ENCODE assay signal across 8 mouse cellular contexts in the genomic region with DNA sequence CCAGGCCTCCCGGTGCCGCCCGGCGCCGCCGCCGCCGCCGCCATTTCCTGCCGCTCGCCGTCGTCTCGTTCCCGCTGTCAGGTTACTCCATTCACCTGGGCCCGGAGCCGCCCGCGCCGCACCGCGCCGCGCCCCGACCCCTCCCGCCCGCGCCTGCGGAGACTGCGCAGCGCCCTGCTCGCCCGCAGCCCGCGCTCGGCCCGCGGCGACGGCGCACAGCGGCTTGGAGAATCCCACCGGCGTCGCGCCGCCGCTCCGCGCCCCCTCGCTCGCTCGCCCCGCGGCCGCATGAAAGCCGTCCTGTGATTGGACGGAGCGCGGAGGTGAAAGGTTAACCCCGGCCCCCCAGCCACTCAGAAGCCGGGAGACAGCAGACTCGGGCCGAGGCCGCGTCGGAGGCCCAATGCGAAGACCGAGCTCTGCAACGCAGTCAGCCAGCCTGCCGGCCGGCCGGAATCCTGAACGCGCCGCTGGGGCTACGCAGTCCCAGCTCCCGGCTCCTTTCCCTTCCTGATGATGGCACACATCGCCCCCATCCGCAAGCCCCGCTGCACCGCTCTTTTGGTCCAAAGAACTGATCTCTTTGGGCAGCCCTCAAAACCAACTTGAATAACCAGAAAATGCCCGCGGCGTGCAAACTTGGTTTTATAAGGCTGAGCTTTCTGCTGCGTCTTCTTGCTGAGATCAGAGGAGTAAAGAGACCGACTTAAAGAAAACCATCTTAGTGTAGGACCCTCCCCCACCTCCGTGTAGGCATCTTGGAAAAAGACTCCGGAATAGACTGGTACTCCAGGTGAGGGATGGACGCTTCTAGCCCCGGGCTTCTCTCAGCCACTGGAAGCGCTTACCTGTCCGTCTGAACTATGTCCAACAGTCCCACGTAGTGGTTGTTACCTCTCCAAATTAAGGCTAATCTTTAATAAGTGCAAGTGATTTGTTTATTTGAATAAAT. TPM values are rescaled to one million over a fixed set of nuclear protein-coding genes. Genes with fewer than 3 reads are reported as not detected.
DNase-seq lines count a peak whose midpoint lies in the region; ATAC-seq lines count a peak whose summit lies in the region.

A gene (minus strand): TSS at position 139 of the 952 bp plus-strand sequence.

- no peaks in the 10 kb centered on the region for H3K36me3 ChIP-seq in forebrain, embryonic 11.5 days (ENCODE audit: control insufficient read depth, insufficient read depth, low read length)
- no peaks in the 10 kb centered on the region for H3K36me3 ChIP-seq in heart, embryonic 16.5 days (ENCODE audit: control insufficient read depth, insufficient read depth)
- peaks cover 8% of the 10 kb centered on the region; the same call in 1 of the 2 replicates for H3K36me3 ChIP-seq in liver, embryonic 15.5 days (replicated peaks)
- 0 out of 2 replicates have a peak, but pooled peaks cover 6% of the 10 kb centered on the region for H3K36me3 ChIP-seq in neural tube, embryonic 12.5 days

- H3K9me3 ChIP-seq in forebrain, embryonic 11.5 days (ENCODE audit: control insufficient read depth, low read length) = no peaks in the 10 kb centered on the region
- no peaks in the 10 kb centered on the region for H3K9me3 ChIP-seq in heart, embryonic 16.5 days (replicated peaks; ENCODE audit: control insufficient read depth, low read length)
- H3K9me3 ChIP-seq in liver, embryonic 15.5 days (replicated peaks) = no peaks in the 10 kb centered on the region
- no peaks in the 10 kb centered on the region for H3K9me3 ChIP-seq in neural tube, embryonic 12.5 days

- DNase-seq in CD8-positive naive resting alpha-beta T cell, adult 2 months (ENCODE audit: low read depth in 2 of 2, low spot score in 2 of 2) = peak; percentile 97
- peak; percentile 87 for DNase-seq in c-Kit-positive CD71-negative TER-119-negative erythroid progenitor cells, embryonic 14.5 days (ENCODE audit: low read depth)
- peak; percentile 99 for DNase-seq in forebrain, embryonic 11.5 days (ENCODE audit: low spot score)
- DNase-seq in kidney, postnatal 36 days = peak; percentile 97 to 98
- DNase-seq in telencephalon, adult 2 months (ENCODE audit: low read depth, low spot score) = peak; percentile 88

- WGBS in forebrain, embryonic 11.5 days = 1% methylated on average over 91 of the region's 94 CpGs
- under 1% methylated on average over 71 of the region's 94 CpGs for WGBS in heart, embryonic 16.5 days
- WGBS in liver, embryonic 15.5 days (ENCODE audit: insufficient replicate concordance) = under 1% methylated on average over 78 of the region's 94 CpGs
- WGBS in neural tube, embryonic 12.5 days = 1% methylated on average over 74 of the region's 94 CpGs

- H3K4me2 ChIP-seq in forebrain, embryonic 11.5 days (ENCODE audit: low read depth, low read length, severe bottlenecking) = peak within 1 kb of the TSS; percentile 84
- H3K4me2 ChIP-seq in heart, embryonic 16.5 days (ENCODE audit: low read depth, low read length) = peak within 1 kb of the TSS; percentile 87
- H3K4me2 ChIP-seq in liver, embryonic 15.5 days = peak within 1 kb of the TSS; percentile 94
- peak within 1 kb of the TSS; percentile 93 for H3K4me2 ChIP-seq in neural tube, embryonic 12.5 days (replicated peaks)

- H3K27ac ChIP-seq in forebrain, embryonic 11.5 days (ENCODE audit: low read depth, low read length) = peak within 1 kb of the TSS; percentile 86
- H3K27ac ChIP-seq in heart, embryonic 16.5 days (ENCODE audit: low read length) = peak within 1 kb of the TSS; percentile 93
- H3K27ac ChIP-seq in liver, embryonic 15.5 days (replicated peaks) = peak within 1 kb of the TSS; percentile 77
- peak within 1 kb of the TSS; percentile 80 for H3K27ac ChIP-seq in neural tube, embryonic 12.5 days

- H3K4me1 ChIP-seq in forebrain, embryonic 11.5 days (replicated peaks; ENCODE audit: control insufficient read depth, insufficient read depth, low read length) = peaks cover 7% of the 10 kb centered on the region
- peaks cover 36% of the 10 kb centered on the region for H3K4me1 ChIP-seq in heart, embryonic 16.5 days (ENCODE audit: control insufficient read depth, insufficient read depth, low read length)
- H3K4me1 ChIP-seq in liver, embryonic 15.5 days (replicated peaks) = peaks cover 52% of the 10 kb centered on the region
- H3K4me1 ChIP-seq in neural tube, embryonic 12.5 days = peaks cover 32% of the 10 kb centered on the region

- no peaks in the 10 kb centered on the region; the same call in 1 of the 2 replicates for H3K27me3 ChIP-seq in forebrain, embryonic 11.5 days (ENCODE audit: control insufficient read depth, insufficient read depth, low read length)
- H3K27me3 ChIP-seq in heart, embryonic 16.5 days (ENCODE audit: control insufficient read depth, insufficient read depth, low read length) = no peaks in the 10 kb centered on the region
- no peaks in the 10 kb centered on the region for H3K27me3 ChIP-seq in liver, embryonic 15.5 days
- H3K27me3 ChIP-seq in neural tube, embryonic 12.5 days (replicated peaks) = no peaks in the 10 kb centered on the region

- ATAC-seq in forebrain, embryonic 11.5 days (replicated peaks; ENCODE audit: low FRiP score) = peak; percentile 96
- peak; percentile 96 for ATAC-seq in heart, embryonic 16.5 days (replicated peaks; ENCODE audit: extremely low read depth, insufficient read depth, low FRiP score)
- ATAC-seq in liver, embryonic 15.5 days (ENCODE audit: insufficient read depth) = peak; percentile 91
- peak; percentile 94 for ATAC-seq in neural tube, embryonic 12.5 days (ENCODE audit: low FRiP score, low read depth)

- peak within 1 kb of the TSS; percentile 93 for H3K9ac ChIP-seq in forebrain, embryonic 11.5 days (ENCODE audit: low read length)
- H3K9ac ChIP-seq in heart, embryonic 16.5 days (ENCODE audit: low read length) = peak within 1 kb of the TSS; percentile 96
- H3K9ac ChIP-seq in liver, embryonic 15.5 days = peak within 1 kb of the TSS; percentile 85
- H3K9ac ChIP-seq in neural tube, embryonic 12.5 days = peak within 1 kb of the TSS; percentile 96

- H3K4me3 ChIP-seq in forebrain, embryonic 11.5 days (ENCODE audit: low read depth, low read length) = peak within 1 kb of the TSS; percentile 87
- peak within 1 kb of the TSS; percentile 89 for H3K4me3 ChIP-seq in heart, embryonic 16.5 days (ENCODE audit: low read length)
- H3K4me3 ChIP-seq in liver, embryonic 15.5 days (replicated peaks) = peak within 1 kb of the TSS; percentile 84
- peak within 1 kb of the TSS; percentile 90 for H3K4me3 ChIP-seq in neural tube, embryonic 12.5 days

RNA-seq across cellular contexts. Expression of the gene that starts here (rescaled TPM):
- 33.5 and 39.2 TPM in 2 replicates for polyA plus RNA-seq in forebrain, embryonic 11.5 days (2014; fragmentation: Nextera tagmentation; extraction: Ambion mirVana)
- 15.0 and 20.4 TPM in 2 replicates for polyA plus RNA-seq in heart, embryonic 16.5 days (2015; fragmentation: Nextera tagmentation; extraction: Ambion mirVana)
- polyA plus RNA-seq in liver, embryonic 15.5 days (2015; fragmentation: Nextera tagmentation; extraction: Ambion mirVana) = 10.5 and 12.3 TPM in 2 replicates
- polyA plus RNA-seq in neural tube, embryonic 12.5 days (2016; fragmentation: Nextera tagmentation; extraction: Ambion mirVana) = 53.2 and 55.4 TPM in 2 replicates

Comparison
In these comparisons a context has a peak if more than half of its experiments do, and no peak if none do; other contexts are left out.
1. Peak in every context shown above with its lines: DNase-seq, ATAC-seq, H3K4me3 ChIP-seq and H3K27ac ChIP-seq.